Mouse (Mus musculus): ENCODE measurements around the gene Cwh43.

DNA sequence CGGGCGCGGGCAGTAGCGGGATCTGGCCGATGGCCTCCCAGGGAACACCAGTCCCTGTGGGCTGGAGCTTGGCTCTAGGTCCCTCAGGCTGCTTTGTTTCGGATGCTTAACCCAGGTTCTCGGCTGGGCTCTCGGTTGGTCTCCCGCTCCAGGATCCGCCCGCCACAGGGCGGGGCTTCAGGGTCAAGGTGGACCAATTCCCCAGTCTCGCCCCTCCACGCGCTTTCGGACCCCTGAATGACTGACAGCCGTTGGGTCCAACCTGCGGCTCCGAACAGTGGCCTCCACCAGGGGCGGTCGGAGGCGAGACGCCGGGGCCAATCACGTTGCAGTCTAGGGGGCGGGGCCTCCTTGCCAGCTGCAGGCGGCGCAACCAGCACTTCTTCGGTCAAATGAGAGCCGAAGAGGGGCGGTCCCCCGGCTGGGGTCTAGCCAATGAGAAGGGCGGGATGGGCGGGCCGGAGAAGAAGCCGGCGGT is 84.8 kb downstream of the Cwh43 start:
- TF ChIP-seq POLR2A (IDR thresholded peaks at IDR 0.05; ENCODE audit: insufficient read depth, low read depth, low read length) (peak; percentile 91), CTCF (IDR thresholded peaks at IDR 0.05) (peak; percentile 58), EP300 (IDR thresholded peaks at IDR 0.05; ENCODE audit: insufficient read depth, low read depth, low read length) (peak; percentile 51; the same call in 1 of the 2 replicates)
